Mouse (Mus musculus) colon, adult 2 months (tissue): ENCODE measurements around the gene Zfp616. TPM values are rescaled to one million over a fixed set of nuclear protein-coding genes. Genes with fewer than 3 reads are reported as not detected.

ENCODE experiments used
- polyA plus RNA-seq: library from polyadenylated mRNA; depleted of rRNA; stranded (reverse); fragments of >200 nt; gene quantifications from 2 replicates; pipeline ENCODE4 v1.2.3, GENCODE M21; 2012; rRNA removed

Zfp616 gene
- not detected in 2 replicates for polyA plus RNA-seq

DNA sequence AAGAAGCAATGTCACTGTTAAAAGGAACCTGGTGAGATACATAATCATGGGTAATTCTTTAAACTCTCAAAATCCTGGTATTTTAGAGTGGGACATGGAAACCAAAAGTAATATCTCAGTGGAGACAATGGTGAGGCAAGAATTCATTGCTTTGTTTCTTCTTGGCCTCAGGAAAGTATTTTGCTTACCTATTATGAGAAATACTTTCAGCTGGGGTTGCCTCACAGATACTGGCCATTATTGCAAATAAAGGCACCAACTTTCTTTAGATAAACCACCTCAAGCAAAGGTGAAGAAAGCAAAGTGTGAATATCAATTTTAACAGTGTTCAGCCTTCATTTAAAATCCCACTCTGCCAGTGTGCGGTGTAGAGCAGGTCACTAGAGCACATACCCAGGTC is at the start of gene Zfp616:
Gene Zfp616, plus strand, starts transcription at position 301 of the 400 bp plus-strand sequence.

DNA sequence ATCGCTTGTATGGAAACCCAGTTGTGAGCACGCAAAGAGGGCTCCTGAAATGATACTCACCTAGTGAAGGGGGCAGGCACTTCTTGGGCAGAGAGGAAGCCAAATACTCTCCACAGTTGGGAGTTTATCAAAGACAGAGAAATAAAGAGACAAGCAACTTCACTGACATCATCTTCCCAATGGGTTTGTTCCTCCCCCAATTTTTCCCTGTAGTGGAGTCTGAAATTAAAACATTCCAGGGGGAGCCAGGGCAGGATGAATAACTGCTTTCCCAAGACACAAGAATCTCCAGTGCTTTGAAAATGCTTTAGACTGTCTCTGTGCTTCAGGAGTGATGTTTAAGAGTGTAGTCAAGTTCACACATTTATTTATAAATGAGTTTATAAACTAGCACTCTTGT is 13.3 kb upstream of the Zfp616 start, which contains the start of the genes Olfr139 and Olfr399:
Gene Olfr139, minus strand, starts transcription at position 101 of the 400 bp plus-strand sequence.
Gene Olfr399, minus strand, starts transcription at position 165 of the 400 bp plus-strand sequence.

DNA sequence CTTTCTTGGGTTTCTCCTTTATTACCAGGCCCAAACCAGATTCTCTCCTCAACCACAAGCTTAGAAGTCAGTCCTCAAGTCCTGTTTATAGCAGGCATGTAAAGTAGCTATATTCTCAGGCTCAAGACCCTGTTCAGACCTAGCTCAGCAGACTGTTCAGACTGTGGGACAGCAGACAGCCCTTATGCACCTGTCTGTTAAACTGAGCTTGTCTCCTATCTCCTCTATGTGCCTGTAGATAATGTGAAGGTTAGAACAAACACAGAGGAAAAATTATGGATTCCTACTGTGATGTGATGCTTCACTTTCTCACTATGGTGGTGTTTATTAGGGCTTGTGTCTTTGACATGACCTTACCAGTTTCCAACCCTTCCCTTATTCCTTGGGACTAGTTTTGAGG is 43.7 kb downstream of the Zfp616 start, which contains the start of gene Olfr401:
Gene Olfr401, plus strand, starts transcription at position 301 of the 400 bp plus-strand sequence.

Other genes with a start within 250 kb of the Zfp616 start
- gene Olfr393, start 218.5 kb upstream of the Zfp616 start, polyA plus RNA-seq = not detected in 2 replicates
- not detected in 2 replicates for gene Olfr394, start 179.2 kb upstream of the Zfp616 start, polyA plus RNA-seq
- not detected in 2 replicates for gene Olfr395, start 160.7 kb upstream of the Zfp616 start, polyA plus RNA-seq
- gene Olfr23, start 133.3 kb upstream of the Zfp616 start, polyA plus RNA-seq = not detected in 2 replicates
- gene Olfr397, start 109.1 kb upstream of the Zfp616 start, polyA plus RNA-seq = not detected in 2 replicates
- gene Olfr398, start 79.5 kb upstream of the Zfp616 start, polyA plus RNA-seq = not detected in 2 replicates
- gene Olfr139, start 13.4 kb upstream of the Zfp616 start, polyA plus RNA-seq = not detected in 2 replicates
- not detected in 2 replicates for gene Olfr399, start 13.3 kb upstream of the Zfp616 start, polyA plus RNA-seq
- not detected in 2 replicates for gene Olfr401, start 43.8 kb downstream of the Zfp616 start, polyA plus RNA-seq
- gene Olfr402, start 83.6 kb downstream of the Zfp616 start, polyA plus RNA-seq = not detected in 2 replicates
- not detected in 2 replicates for gene Olfr403, start 116.3 kb downstream of the Zfp616 start, polyA plus RNA-seq
- not detected in 2 replicates for gene Olfr43, start 141.4 kb downstream of the Zfp616 start, polyA plus RNA-seq
- gene Olfr406, start 189.9 kb downstream of the Zfp616 start, polyA plus RNA-seq = not detected in 2 replicates
- not detected in 2 replicates for gene Olfr59, start 213.8 kb downstream of the Zfp616 start, polyA plus RNA-seq